Mouse (Mus musculus) liver, embryonic 14.5 days (tissue): ENCODE data around the gene Trank1.

Experiments
- CTCF ChIP-seq: IDR thresholded peaks from 2 replicates; pipeline ENCODE4 v1.5.1; 2016; ENCODE audit warnings: antibody characterized with exemption, low read depth, control low read depth
- EP300 ChIP-seq: IDR thresholded peaks from 2 replicates; pipeline ENCODE4 v1.6.1; 2016; ENCODE audit warnings: antibody characterized with exemption, low read depth

- no peak for TF ChIP-seq CTCF
- TF ChIP-seq EP300: no peak
Observed at GRCm38 (mm10) chr9:111403159-111403558, 91.6 kb downstream of the Trank1 start.
